Mouse (Mus musculus) hindbrain, embryonic 10.5 days (tissue): ENCODE results near the gene Sec1. TPM values are rescaled to one million over a fixed set of nuclear protein-coding genes. Genes with fewer than 3 reads are reported as not detected.
"Not testable (repeated sequence)": the region's sequence is repeated elsewhere in the genome, so short reads cannot be mapped to it uniquely, and the experiment has no call there.

ENCODE experiments used
- DNase-seq: peaks from one replicate; pipeline ENCODE4 v3.0.0-alpha.2; 2017; ENCODE audit warnings: low spot score
- H3K27ac ChIP-seq: fragments of 300-500 bp; sonication (generic); 2 replicates; pipeline ENCODE4 v1.5.1; 2016; ENCODE audit warnings: mild to moderate bottlenecking, moderate library complexity
- H3K27me3 ChIP-seq: fragments of 300-500 bp; sonication (generic); 2 replicates; pipeline ENCODE4 v1.6.1; 2016; ENCODE audit warnings: mild to moderate bottlenecking; ENCODE audit not compliant: poor library complexity, insufficient read depth, severe bottlenecking
- H3K36me3 ChIP-seq: fragments of 300-500 bp; sonication (generic); 2 replicates; pipeline ENCODE4 v1.6.1; 2016; ENCODE audit warnings: mild to moderate bottlenecking, moderate library complexity
- H3K4me1 ChIP-seq: fragments of 300-500 bp; sonication (generic); replicated peaks from 2 replicates; pipeline ENCODE4 v1.6.1; 2016; ENCODE audit warnings: mild to moderate bottlenecking
- H3K4me3 ChIP-seq: fragments of 300-500 bp; sonication (generic); 2 replicates; pipeline ENCODE4 v1.5.1; 2016; ENCODE audit warnings: mild to moderate bottlenecking, moderate library complexity
- H3K9me3 ChIP-seq: fragments of 300-500 bp; sonication (generic); 2 replicates; pipeline ENCODE4 v1.6.1; 2016; ENCODE audit warnings: mild to moderate bottlenecking, moderate library complexity
- WGBS: fragments of 180-500 bp; shearing (Covaris S2); methylation state at CpG from one replicate; pipeline ENCODE4 v1.1.7; 2016; 5-methylcytosine and 5-hydroxymethylcytosine counted together
- polyA plus RNA-seq: library from polyadenylated mRNA; unstranded; fragments of >200 nt; fragmentation: Nextera tagmentation; extraction: Ambion mirVana; gene quantifications from 2 replicates; pipeline ENCODE4 v1.2.1, GENCODE M21; 2016

Sec1 gene
- polyA plus RNA-seq, 1 experiment from 2014 or later = 0.77 TPM

- Histone ChIP-seq H3K4me3 (no peak overlapping the region), H3K36me3 (no peaks in the 10 kb centered on the region), H3K27me3 (peaks cover 6% of the 10 kb centered on the region), H3K27ac (peak overlapping the region; percentile 66), H3K9me3 (no peaks in the 10 kb centered on the region), H3K4me1 (peaks cover 38% of the 10 kb centered on the region)
- WGBS = 62% methylated on average over 14 of the region's 14 CpGs
- no peak for DNase-seq
These were observed 14.1 kb downstream of the Sec1 start for GRCm38 (mm10) chr7:45679966-45680621.

GRCm38 (mm10) chr7:45678513-45678912, 15.7 kb downstream of the Sec1 start:
- peaks cover 27% of the 10 kb centered on the region for H3K4me1 ChIP-seq
- no peak for DNase-seq
- WGBS = 94% methylated on average over 14 of the region's 14 CpGs
- no peak overlapping the region for H3K4me3 ChIP-seq
- H3K27me3 ChIP-seq = no peaks in the 10 kb centered on the region; the same call in 1 of the 2 replicates
- H3K9me3 ChIP-seq = no peaks in the 10 kb centered on the region
- H3K27ac ChIP-seq = no peak overlapping the region
- no peaks in the 10 kb centered on the region for H3K36me3 ChIP-seq

GRCm38 (mm10) chr7:45677627-45678295, 16.4 kb downstream of the Sec1 start:
- 80% methylated on average over 7 of the region's 7 CpGs for WGBS

GRCm38 (mm10) chr7:45668921-45669320, 25.3 kb downstream of the Sec1 start:
- Histone ChIP-seq H3K9me3 (0 out of 2 replicates have a peak, but pooled peaks cover 5% of the 10 kb centered on the region), H3K4me3 (no peak overlapping the region), H3K4me1 (peaks cover 20% of the 10 kb centered on the region), H3K27me3 (peaks cover 5% of the 10 kb centered on the region; the same call in 1 of the 2 replicates), H3K27ac (no peak overlapping the region), H3K36me3 (no peaks in the 10 kb centered on the region)
- 94% methylated on average over 9 of the region's 9 CpGs for WGBS
- no peak for DNase-seq

More at GRCm38 (mm10) chr7:45677627-45678295, 16.4 kb downstream of the Sec1 start:
- H3K4me1 ChIP-seq = peaks cover 20% of the 10 kb centered on the region
- no peaks in the 10 kb centered on the region for H3K36me3 ChIP-seq
- H3K27ac ChIP-seq = 0 out of 2 replicates have a peak overlapping the region, but pooled peaks have one; percentile 3
- no peak for DNase-seq
- no peaks in the 10 kb centered on the region for H3K9me3 ChIP-seq
- H3K4me3 ChIP-seq = no peak overlapping the region
- no peaks in the 10 kb centered on the region; the same call in 1 of the 2 replicates for H3K27me3 ChIP-seq

GRCm38 (mm10) chr7:45667761-45668160, 26.4 kb downstream of the Sec1 start:
- WGBS = 74% methylated on average over 14 of the region's 14 CpGs
- H3K27ac ChIP-seq = no peak overlapping the region
- H3K4me1 ChIP-seq = peaks cover 24% of the 10 kb centered on the region
- H3K4me3 ChIP-seq = no peak overlapping the region
- DNase-seq = no peak
- 0 out of 2 replicates have a peak, but pooled peaks cover 5% of the 10 kb centered on the region for H3K9me3 ChIP-seq
- H3K36me3 ChIP-seq = no peaks in the 10 kb centered on the region
- peaks cover 5% of the 10 kb centered on the region; the same call in 1 of the 2 replicates for H3K27me3 ChIP-seq

- Histone ChIP-seq H3K27me3 (peaks cover 5% of the 10 kb centered on the region; the same call in 1 of the 2 replicates), H3K27ac (peak within 1 kb of the TSS; percentile 62), H3K4me3 (no peak within 1 kb of the TSS), H3K4me1 (peaks cover 24% of the 10 kb centered on the region), H3K36me3 (no peaks in the 10 kb centered on the region), H3K9me3 (0 out of 2 replicates have a peak, but pooled peaks cover 5% of the 10 kb centered on the region)
- WGBS = 81% methylated on average over 7 of the region's 7 CpGs
- no peak for DNase-seq
These were observed 28.0 kb downstream of the Sec1 start, which contains the start of gene Fut2 for GRCm38 (mm10) chr7:45666161-45666560. Gene Fut2 (minus strand): TSS chr7:45666394.

GRCm38 (mm10) chr7:45665303-45666138, 28.7 kb downstream of the Sec1 start:
- Histone ChIP-seq H3K4me3 (no peak overlapping the region), H3K27me3 (peaks cover 5% of the 10 kb centered on the region; the same call in 1 of the 2 replicates), H3K9me3 (0 out of 2 replicates have a peak, but pooled peaks cover 5% of the 10 kb centered on the region), H3K4me1 (peaks cover 24% of the 10 kb centered on the region), H3K36me3 (no peaks in the 10 kb centered on the region), H3K27ac (peak overlapping the region; percentile 62)
- WGBS = 59% methylated on average over 13 of the region's 13 CpGs
- DNase-seq = no peak

- H3K36me3 ChIP-seq, H3K4me3 ChIP-seq, H3K9me3 ChIP-seq, H3K27me3 ChIP-seq, DNase-seq, H3K27ac ChIP-seq: not testable (repeated sequence)
- peaks cover 24% of the 10 kb centered on the region for H3K4me1 ChIP-seq
- 90% methylated on average over 6 of the region's 6 CpGs for WGBS
These were observed 32.5 kb downstream of the Sec1 start for GRCm38 (mm10) chr7:45661702-45662101.

GRCm38 (mm10) chr7:45660746-45661478, 33.3 kb downstream of the Sec1 start:
- no peak for DNase-seq
- H3K27ac ChIP-seq = no peak overlapping the region
- whole genome bisulfite sequencing = 87% methylated on average over 11 of the region's 11 CpGs
- H3K9me3 ChIP-seq = peaks cover 2% of the 10 kb centered on the region; the same call in 1 of the 2 replicates
- H3K4me3 ChIP-seq = no peak overlapping the region
- no peaks in the 10 kb centered on the region for H3K36me3 ChIP-seq
- H3K4me1 ChIP-seq = peaks cover 27% of the 10 kb centered on the region
- H3K27me3 ChIP-seq = peaks cover 5% of the 10 kb centered on the region; the same call in 1 of the 2 replicates

- no peaks in the 10 kb centered on the region for H3K27me3 ChIP-seq
- 31% methylated on average over 17 of the region's 17 CpGs for WGBS
- DNase-seq = no peak
- H3K4me1 ChIP-seq = peaks cover 15% of the 10 kb centered on the region
- H3K4me3 ChIP-seq = peak overlapping the region; percentile 30
- H3K27ac ChIP-seq = peak overlapping the region; percentile 43; the same call in 1 of the 2 replicates
- no peaks in the 10 kb centered on the region for H3K36me3 ChIP-seq
- peaks cover 2% of the 10 kb centered on the region; the same call in 1 of the 2 replicates for H3K9me3 ChIP-seq
These were observed 39.7 kb downstream of the Sec1 start for GRCm38 (mm10) chr7:45654424-45655047.

- H3K9me3 ChIP-seq, H3K27ac ChIP-seq, H3K4me3 ChIP-seq, H3K36me3 ChIP-seq, DNase-seq, H3K27me3 ChIP-seq: not testable (repeated sequence)
- WGBS = 93% methylated on average over 20 of the region's 20 CpGs
- H3K4me1 ChIP-seq = peaks cover 14% of the 10 kb centered on the region
These were observed 43.7 kb downstream of the Sec1 start for GRCm38 (mm10) chr7:45650484-45650883.
